Mouse (Mus musculus) adrenal gland, adult 2 months (tissue): ENCODE results near the gene Igsf6. TPM values are rescaled to one million over a fixed set of nuclear protein-coding genes. Genes with fewer than 3 reads are reported as not detected.

ENCODE experiments used
- DNase-seq: peaks from one replicate; pipeline ENCODE4 v3.0.0; 2021
- long read RNA-seq: library from polyadenylated mRNA; stranded (forward); transcript quantifications from one replicate; pipeline ENCODE4 v2.0.0, GENCODE M21; 2021
- polyA plus RNA-seq: library from polyadenylated mRNA; depleted of rRNA; stranded (reverse); fragments of >200 nt; gene quantifications from 2 replicates; pipeline ENCODE4 v1.2.3, GENCODE M21; 2012; rRNA removed
- total RNA-seq, 2 experiments: library from RNA; stranded (reverse); gene quantifications; 2 replicates each; pipeline ENCODE4 v1.2.3; 2021

The Igsf6 gene
- total RNA-seq = 1 to 10 TPM; 1.8 to 2.7 TPM
- polyA plus RNA-seq = 0.44 and 0.45 TPM in 2 replicates
- long read RNA-seq, partial matches to known transcripts = 0 of 3 reads
- long read RNA-seq, other reads (novel, unspliced or antisense) = 0 of 3 reads

GRCm38 (mm10) chr7:121074281-121074680 is at the start of gene Igsf6:
Gene Igsf6 (minus strand): TSS chr7:121074572.
- no peak for DNase-seq

GRCm38 (mm10) chr7:121120143-121120818 is 45.9 kb upstream of the Igsf6 start:
- peak; percentile 74 for DNase-seq

GRCm38 (mm10) chr7:121111762-121112161 is 37.4 kb upstream of the Igsf6 start:
- no peak for DNase-seq

- DNase-seq = no peak
Measured at GRCm38 (mm10) chr7:121111321-121111720, 36.9 kb upstream of the Igsf6 start.

GRCm38 (mm10) chr7:121107851-121108250 is 33.5 kb upstream of the Igsf6 start:
- no peak for DNase-seq

GRCm38 (mm10) chr7:121098614-121099389 is 24.4 kb upstream of the Igsf6 start:
- no peak for DNase-seq

GRCm38 (mm10) chr7:121093026-121093425 is 18.7 kb upstream of the Igsf6 start:
- DNase-seq = no peak

- no peak for DNase-seq
Measured at GRCm38 (mm10) chr7:121090748-121091147, 16.4 kb upstream of the Igsf6 start.

- DNase-seq = no peak
Measured at GRCm38 (mm10) chr7:121088745-121089144, 14.4 kb upstream of the Igsf6 start.

GRCm38 (mm10) chr7:121085500-121085899 is 11.1 kb upstream of the Igsf6 start:
- no peak for DNase-seq

GRCm38 (mm10) chr7:121084840-121085453 is 10.6 kb upstream of the Igsf6 start:
- no peak for DNase-seq

- peak; percentile 22 for DNase-seq
Measured at GRCm38 (mm10) chr7:121082949-121083513, 8.7 kb upstream of the Igsf6 start.

GRCm38 (mm10) chr7:121081816-121082215 is 7.4 kb upstream of the Igsf6 start:
- DNase-seq = no peak

GRCm38 (mm10) chr7:121081350-121081749 is 7.0 kb upstream of the Igsf6 start, which contains the start of gene Otoa:
Gene Otoa (plus strand): TSS chr7:121081650.
- no peak for DNase-seq

- peak; percentile 65 for DNase-seq
Measured at GRCm38 (mm10) chr7:121077829-121078228, 3.5 kb upstream of the Igsf6 start.

- no peak for DNase-seq
Measured at GRCm38 (mm10) chr7:121077311-121077710, 2.9 kb upstream of the Igsf6 start.

GRCm38 (mm10) chr7:121075416-121075815 is 1.0 kb upstream of the Igsf6 start:
- no peak for DNase-seq

- no peak for DNase-seq
Measured at GRCm38 (mm10) chr7:121074801-121075400, 529 bp upstream of the Igsf6 start.

- DNase-seq = no peak
Measured at GRCm38 (mm10) chr7:121072506-121072905, 1.9 kb downstream of the Igsf6 start.

- no peak for DNase-seq
Measured at GRCm38 (mm10) chr7:121071276-121071675, 3.1 kb downstream of the Igsf6 start.

- no peak for DNase-seq
Measured at GRCm38 (mm10) chr7:121064309-121064708, 10.1 kb downstream of the Igsf6 start.
